Mouse (Mus musculus) E14TG2a.4 (cell line): Measurements from ENCODE around the gene Cpm.

Source experiments
- H3K27me3 ChIP-seq: 2 replicates; pipeline ENCODE4 v1.6.1; 2014; ENCODE audit warnings: low read length, control low read depth; ENCODE audit not compliant: insufficient read depth
- H3K36me3 ChIP-seq: 2 replicates; pipeline ENCODE4 v1.6.1; 2014; ENCODE audit warnings: low read length, control low read depth; ENCODE audit not compliant: insufficient read depth
- H3K4me1 ChIP-seq: replicated peaks from 2 replicates; pipeline ENCODE4 v1.6.1; 2014; ENCODE audit warnings: low read depth, low read length, control low read depth
- H3K4me3 ChIP-seq: replicated peaks from 2 replicates; pipeline ENCODE4 v1.5.1; 2014; ENCODE audit warnings: mild to moderate bottlenecking, low read length
- H3K9me3 ChIP-seq: 2 replicates; pipeline ENCODE4 v1.6.1; 2014; ENCODE audit warnings: low read length, control low read depth
- CTCF ChIP-seq: conservative IDR thresholded peaks from 2 replicates; pipeline ENCODE4 v1.5.1; 2014; ENCODE audit warnings: low read length
- NANOG ChIP-seq: IDR thresholded peaks from 2 replicates; pipeline ENCODE4 v1.6.1; 2014; ENCODE audit warnings: borderline replicate concordance, low read length, mixed read lengths
- POU5F1 ChIP-seq: IDR thresholded peaks from 2 replicates; pipeline ENCODE4 v1.6.1; 2014; ENCODE audit warnings: low read length, borderline replicate concordance

Cpm gene

GRCm38 (mm10) chr10:117655908-117656661 is 26.8 kb downstream of the Cpm start:
- Histone ChIP-seq H3K9me3 (no peaks in the 10 kb centered on the region), H3K4me1 (peaks cover 21% of the 10 kb centered on the region), H3K4me3 (no peak overlapping the region), H3K36me3 (no peaks in the 10 kb centered on the region), H3K27me3 (no peaks in the 10 kb centered on the region)
- no peak for TF ChIP-seq CTCF
- TF ChIP-seq NANOG: no peak
- TF ChIP-seq POU5F1: no peak

- H3K27me3 ChIP-seq: no peaks in the 10 kb centered on the region
- H3K36me3 ChIP-seq: no peaks in the 10 kb centered on the region
- TF ChIP-seq NANOG (no peak), POU5F1 (no peak), CTCF (no peak)
- peaks cover 16% of the 10 kb centered on the region for H3K4me1 ChIP-seq
- H3K4me3 ChIP-seq: no peak overlapping the region
- H3K9me3 ChIP-seq: no peaks in the 10 kb centered on the region
Observed at GRCm38 (mm10) chr10:117656662-117656962, 27.3 kb downstream of the Cpm start.

GRCm38 (mm10) chr10:117656985-117657658 is 27.8 kb downstream of the Cpm start:
- Histone ChIP-seq H3K27me3 (no peaks in the 10 kb centered on the region), H3K4me1 (peaks cover 11% of the 10 kb centered on the region; the same call in 1 of the 2 replicates), H3K9me3 (no peaks in the 10 kb centered on the region), H3K4me3 (no peak overlapping the region), H3K36me3 (no peaks in the 10 kb centered on the region)
- TF ChIP-seq POU5F1: no peak
- no peak for TF ChIP-seq NANOG
- TF ChIP-seq CTCF: no peak

GRCm38 (mm10) chr10:117657659-117658306 is 28.5 kb downstream of the Cpm start:
- TF ChIP-seq CTCF (no peak), NANOG (no peak), POU5F1 (no peak)
- peaks cover 18% of the 10 kb centered on the region for H3K4me1 ChIP-seq
- H3K4me3 ChIP-seq: no peak overlapping the region
- H3K9me3 ChIP-seq: no peaks in the 10 kb centered on the region
- no peaks in the 10 kb centered on the region for H3K27me3 ChIP-seq
- H3K36me3 ChIP-seq: no peaks in the 10 kb centered on the region

GRCm38 (mm10) chr10:117658522-117659429 is 29.5 kb downstream of the Cpm start:
- Histone ChIP-seq H3K4me1 (peaks cover 27% of the 10 kb centered on the region), H3K36me3 (no peaks in the 10 kb centered on the region), H3K9me3 (no peaks in the 10 kb centered on the region), H3K27me3 (no peaks in the 10 kb centered on the region), H3K4me3 (no peak overlapping the region)
- TF ChIP-seq CTCF (no peak), POU5F1 (no peak), NANOG (no peak)

- H3K36me3 ChIP-seq: no peaks in the 10 kb centered on the region
- no peaks in the 10 kb centered on the region for H3K27me3 ChIP-seq
- no peaks in the 10 kb centered on the region for H3K9me3 ChIP-seq
- H3K4me1 ChIP-seq: peaks cover 34% of the 10 kb centered on the region
- TF ChIP-seq POU5F1 (no peak), CTCF (no peak), NANOG (no peak)
- H3K4me3 ChIP-seq: no peak overlapping the region
Observed at GRCm38 (mm10) chr10:117659430-117659813, 30.1 kb downstream of the Cpm start.

- H3K36me3 ChIP-seq: no peaks in the 10 kb centered on the region
- peaks cover 35% of the 10 kb centered on the region for H3K4me1 ChIP-seq
- TF ChIP-seq POU5F1: no peak
- no peak for TF ChIP-seq CTCF
- no peak for TF ChIP-seq NANOG
- H3K4me3 ChIP-seq: no peak overlapping the region
- no peaks in the 10 kb centered on the region for H3K27me3 ChIP-seq
- no peaks in the 10 kb centered on the region for H3K9me3 ChIP-seq
Observed at GRCm38 (mm10) chr10:117659819-117660218, 30.5 kb downstream of the Cpm start.
